Mouse (Mus musculus): ENCODE results near the gene Taar7f.

DNA sequence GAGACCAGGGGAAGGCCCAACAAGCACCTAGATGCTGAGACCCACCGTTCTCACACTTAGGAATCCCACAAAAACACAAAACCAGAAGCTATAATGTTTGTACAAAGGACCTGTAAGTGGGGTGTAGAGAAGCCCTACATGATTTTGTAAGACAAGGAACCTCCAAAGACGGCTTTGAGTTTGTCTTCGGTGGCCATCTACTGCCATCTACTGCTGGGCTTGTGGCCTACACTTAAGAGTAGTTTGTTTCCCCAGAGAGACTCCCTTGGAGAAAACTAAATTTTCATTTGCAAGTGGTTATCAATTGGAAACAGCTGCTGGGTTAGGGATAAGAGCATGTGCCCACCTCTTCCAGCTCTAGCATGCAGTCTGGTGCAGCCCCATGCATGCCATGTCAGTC, 30.9 kb downstream of the Taar7f start:
- TF ChIP-seq TAL1 (IDR thresholded peaks at IDR 0.05; ENCODE audit: low read length): no peak
- TF ChIP-seq GATA1 (IDR thresholded peaks at IDR 0.05; ENCODE audit: low read length): no peak

All from erythroblast, embryonic 14.5 days (primary cell).